Mouse (Mus musculus): ENCODE measurements around the gene Syp. TPM values are rescaled to one million over a fixed set of nuclear protein-coding genes. Genes with fewer than 3 reads are reported as not detected.

Syp gene
- polyA plus RNA-seq, 1 experiment from 2014 or later = 3.9 TPM

GRCm38 (mm10) chrX:7617889-7618551, 20.3 kb upstream of the Syp start:
- ATAC-seq (replicated peaks; ENCODE audit: low FRiP score, low TSS enrichment, low read depth) = no peak
- H3K9ac ChIP-seq (ENCODE audit: low read length) = no peak overlapping the region
- WGBS = 84% methylated on average over 12 of the region's 12 CpGs
- H3K9me3 ChIP-seq (ENCODE audit: control insufficient read depth, low read length) = no peaks in the 10 kb centered on the region
- no peak overlapping the region for H3K4me2 ChIP-seq (ENCODE audit: low read length)
- H3K4me3 ChIP-seq (ENCODE audit: low read depth, low read length) = no peak overlapping the region
- no peaks in the 10 kb centered on the region for H3K27me3 ChIP-seq (replicated peaks; ENCODE audit: control insufficient read depth, insufficient read depth, low read length)
- no peak overlapping the region for H3K27ac ChIP-seq (ENCODE audit: low read depth)
- no peaks in the 10 kb centered on the region for H3K36me3 ChIP-seq (ENCODE audit: control insufficient read depth, insufficient read depth, low read length)
- no peak for DNase-seq (ENCODE audit: low spot score)
- no peaks in the 10 kb centered on the region for H3K4me1 ChIP-seq (replicated peaks; ENCODE audit: control insufficient read depth, insufficient read depth, low read length)

GRCm38 (mm10) chrX:7632560-7632959, 5.7 kb upstream of the Syp start:
- no peaks in the 10 kb centered on the region for H3K9me3 ChIP-seq (ENCODE audit: control insufficient read depth, low read length)
- H3K4me1 ChIP-seq (replicated peaks; ENCODE audit: control insufficient read depth, insufficient read depth, low read length) = no peaks in the 10 kb centered on the region
- no peak overlapping the region for H3K4me3 ChIP-seq (ENCODE audit: low read depth, low read length)
- no peak for ATAC-seq (replicated peaks; ENCODE audit: low FRiP score, low TSS enrichment, low read depth)
- H3K4me2 ChIP-seq (ENCODE audit: low read length) = no peak overlapping the region
- H3K27ac ChIP-seq (ENCODE audit: low read depth) = no peak overlapping the region
- H3K9ac ChIP-seq (ENCODE audit: low read length) = no peak overlapping the region
- H3K27me3 ChIP-seq (replicated peaks; ENCODE audit: control insufficient read depth, insufficient read depth, low read length) = no peaks in the 10 kb centered on the region
- WGBS = 82% methylated on average over 6 of the region's 6 CpGs
- no peaks in the 10 kb centered on the region for H3K36me3 ChIP-seq (ENCODE audit: control insufficient read depth, insufficient read depth, low read length)
- DNase-seq (ENCODE audit: low spot score) = no peak

- Histone ChIP-seq H3K4me2 (ENCODE audit: low read length) (no peak overlapping the region), H3K4me3 (ENCODE audit: low read depth, low read length) (no peak overlapping the region), H3K9me3 (ENCODE audit: control insufficient read depth, low read length) (no peaks in the 10 kb centered on the region), H3K4me1 (replicated peaks; ENCODE audit: control insufficient read depth, insufficient read depth, low read length) (no peaks in the 10 kb centered on the region), H3K9ac (ENCODE audit: low read length) (no peak overlapping the region), H3K36me3 (ENCODE audit: control insufficient read depth, insufficient read depth, low read length) (no peaks in the 10 kb centered on the region), H3K27me3 (replicated peaks; ENCODE audit: control insufficient read depth, insufficient read depth, low read length) (0 out of 2 replicates have a peak, but pooled peaks cover 5% of the 10 kb centered on the region), H3K27ac (ENCODE audit: low read depth) (no peak overlapping the region)
- DNase-seq (ENCODE audit: low spot score) = no peak
- 65% methylated on average over 3 of the region's 3 CpGs for WGBS
- no peak for ATAC-seq (replicated peaks; ENCODE audit: low FRiP score, low TSS enrichment, low read depth)
Observed at GRCm38 (mm10) chrX:7635101-7635500, 3.2 kb upstream of the Syp start.

GRCm38 (mm10) chrX:7639536-7640325, 1.5 kb downstream of the Syp start:
- no peak for DNase-seq (ENCODE audit: low spot score)
- no peak overlapping the region for H3K4me2 ChIP-seq (ENCODE audit: low read length)

GRCm38 (mm10) chrX:7640785-7641184, 2.5 kb downstream of the Syp start:
- Histone ChIP-seq H3K4me1 (replicated peaks; ENCODE audit: control insufficient read depth, insufficient read depth, low read length) (no peaks in the 10 kb centered on the region), H3K27ac (ENCODE audit: low read depth) (no peak overlapping the region), H3K9me3 (ENCODE audit: control insufficient read depth, low read length) (no peaks in the 10 kb centered on the region), H3K27me3 (replicated peaks; ENCODE audit: control insufficient read depth, insufficient read depth, low read length) (0 out of 2 replicates have a peak, but pooled peaks cover 5% of the 10 kb centered on the region), H3K36me3 (ENCODE audit: control insufficient read depth, insufficient read depth, low read length) (no peaks in the 10 kb centered on the region), H3K4me2 (ENCODE audit: low read length) (no peak overlapping the region), H3K4me3 (ENCODE audit: low read depth, low read length) (no peak overlapping the region), H3K9ac (ENCODE audit: low read length) (no peak overlapping the region)
- ATAC-seq (replicated peaks; ENCODE audit: low FRiP score, low TSS enrichment, low read depth) (no peak), DNase-seq (ENCODE audit: low spot score) (no peak)
- 37% methylated on average over 11 of the region's 12 CpGs for WGBS

More at GRCm38 (mm10) chrX:7639536-7640325, 1.5 kb downstream of the Syp start:
- 19% methylated on average over 13 of the region's 13 CpGs for WGBS
- no peak for ATAC-seq (replicated peaks; ENCODE audit: low FRiP score, low TSS enrichment, low read depth)
- Histone ChIP-seq H3K27ac (ENCODE audit: low read depth) (no peak overlapping the region), H3K36me3 (ENCODE audit: control insufficient read depth, insufficient read depth, low read length) (no peaks in the 10 kb centered on the region), H3K27me3 (replicated peaks; ENCODE audit: control insufficient read depth, insufficient read depth, low read length) (0 out of 2 replicates have a peak, but pooled peaks cover 5% of the 10 kb centered on the region), H3K4me1 (replicated peaks; ENCODE audit: control insufficient read depth, insufficient read depth, low read length) (no peaks in the 10 kb centered on the region), H3K9me3 (ENCODE audit: control insufficient read depth, low read length) (no peaks in the 10 kb centered on the region), H3K4me3 (ENCODE audit: low read depth, low read length) (no peak overlapping the region), H3K9ac (ENCODE audit: low read length) (no peak overlapping the region)

- ATAC-seq (replicated peaks; ENCODE audit: low FRiP score, low TSS enrichment, low read depth) (no peak), DNase-seq (ENCODE audit: low spot score) (peak; percentile 84)
- 9% methylated on average over 5 of the region's 5 CpGs for WGBS
- no peaks in the 10 kb centered on the region for H3K36me3 ChIP-seq (ENCODE audit: control insufficient read depth, insufficient read depth, low read length)
- no peak overlapping the region for H3K9ac ChIP-seq (ENCODE audit: low read length)
- no peak overlapping the region for H3K27ac ChIP-seq (ENCODE audit: low read depth)
- H3K9me3 ChIP-seq (ENCODE audit: control insufficient read depth, low read length) = no peaks in the 10 kb centered on the region
- no peak overlapping the region for H3K4me2 ChIP-seq (ENCODE audit: low read length)
- no peak overlapping the region for H3K4me3 ChIP-seq (ENCODE audit: low read depth, low read length)
- no peaks in the 10 kb centered on the region for H3K4me1 ChIP-seq (replicated peaks; ENCODE audit: control insufficient read depth, insufficient read depth, low read length)
- H3K27me3 ChIP-seq (replicated peaks; ENCODE audit: control insufficient read depth, insufficient read depth, low read length) = no peaks in the 10 kb centered on the region
Observed at GRCm38 (mm10) chrX:7645349-7645748, 7.1 kb downstream of the Syp start.

- H3K4me1 ChIP-seq (replicated peaks; ENCODE audit: control insufficient read depth, insufficient read depth, low read length) = no peaks in the 10 kb centered on the region
- H3K9me3 ChIP-seq (ENCODE audit: control insufficient read depth, low read length) = no peaks in the 10 kb centered on the region
- DNase-seq (ENCODE audit: low spot score) = peak; percentile 75
- peak overlapping the region; percentile 64; the same call in 1 of the 2 replicates for H3K27ac ChIP-seq (ENCODE audit: low read depth)
- peak overlapping the region; percentile 52 for H3K9ac ChIP-seq (ENCODE audit: low read length)
- H3K4me3 ChIP-seq (ENCODE audit: low read depth, low read length) = peak overlapping the region; percentile 40
- H3K36me3 ChIP-seq (ENCODE audit: control insufficient read depth, insufficient read depth, low read length) = no peaks in the 10 kb centered on the region
- no peaks in the 10 kb centered on the region for H3K27me3 ChIP-seq (replicated peaks; ENCODE audit: control insufficient read depth, insufficient read depth, low read length)
- ATAC-seq (replicated peaks; ENCODE audit: low FRiP score, low TSS enrichment, low read depth) = peak; percentile 98
- H3K4me2 ChIP-seq (ENCODE audit: low read length) = peak overlapping the region; percentile 54
- 14% methylated on average over 25 of the region's 25 CpGs for WGBS
Observed at GRCm38 (mm10) chrX:7648671-7649304, 10.5 kb downstream of the Syp start.

- Histone ChIP-seq H3K9me3 (ENCODE audit: control insufficient read depth, low read length) (no peaks in the 10 kb centered on the region), H3K36me3 (ENCODE audit: control insufficient read depth, insufficient read depth, low read length) (peaks cover 3% of the 10 kb centered on the region; the same call in 1 of the 2 replicates), H3K4me3 (ENCODE audit: low read depth, low read length) (peak within 1 kb of the TSS; percentile 43), H3K4me1 (replicated peaks; ENCODE audit: control insufficient read depth, insufficient read depth, low read length) (peaks cover 5% of the 10 kb centered on the region; the same call in 1 of the 2 replicates), H3K27me3 (replicated peaks; ENCODE audit: control insufficient read depth, insufficient read depth, low read length) (no peaks in the 10 kb centered on the region), H3K9ac (ENCODE audit: low read length) (peak within 1 kb of the TSS; percentile 51; the same call in 1 of the 2 replicates), H3K4me2 (ENCODE audit: low read length) (peak within 1 kb of the TSS; percentile 49), H3K27ac (ENCODE audit: low read depth) (peak within 1 kb of the TSS; percentile 43; the same call in 1 of the 2 replicates)
- peak; percentile 67 for ATAC-seq (replicated peaks; ENCODE audit: low FRiP score, low TSS enrichment, low read depth)
- peak; percentile 59 for DNase-seq (ENCODE audit: low spot score)
- 17% methylated on average over 26 of the region's 26 CpGs for WGBS
Observed at GRCm38 (mm10) chrX:7657221-7657639, 19.0 kb downstream of the Syp start, which contains the start of gene Prickle3. Prickle3 (plus strand) TSS chrX:7657260.
